Mouse (Mus musculus) heart, embryonic 11.5 days (tissue): ENCODE results near the gene Tmub2. TPM values are rescaled to one million over a fixed set of nuclear protein-coding genes. Genes with fewer than 3 reads are reported as not detected.
A peak's percentile ranks its signal among the peaks of the same experiment; 100 is the strongest.

Source experiments
- ATAC-seq: fragments of 200-750 bp; cut with Nextera tagmentation; replicated peaks from 2 replicates; pipeline ENCODE4 v1.8.0; 2017; ENCODE audit warnings: moderate library complexity; ENCODE audit not compliant: insufficient number of reproducible peaks, low FRiP score, low TSS enrichment
- H3K27ac ChIP-seq: fragments of 300-500 bp; sonication (generic); 2 replicates; pipeline ENCODE4 v1.5.1; 2014; ENCODE audit warnings: mild to moderate bottlenecking, low read depth, low read length
- H3K27me3 ChIP-seq: fragments of 300-500 bp; sonication (generic); 2 replicates; pipeline ENCODE4 v1.6.1; 2014; ENCODE audit warnings: mild to moderate bottlenecking, low read length, mixed read lengths; ENCODE audit not compliant: control insufficient read depth, insufficient read depth
- H3K36me3 ChIP-seq: fragments of 300-500 bp; sonication (generic); 2 replicates; pipeline ENCODE4 v1.6.1; 2014; ENCODE audit warnings: mild to moderate bottlenecking, low read length, moderate library complexity, mixed read lengths; ENCODE audit not compliant: control insufficient read depth, insufficient read depth
- H3K4me1 ChIP-seq: fragments of 300-500 bp; sonication (generic); 2 replicates; pipeline ENCODE4 v1.6.1; 2014; ENCODE audit warnings: low read length; ENCODE audit not compliant: control insufficient read depth, insufficient read depth
- H3K4me2 ChIP-seq: fragments of 300-500 bp; sonication (generic); 2 replicates; pipeline ENCODE4 v1.6.1; 2014; ENCODE audit warnings: mild to moderate bottlenecking, moderate library complexity
- H3K4me3 ChIP-seq: fragments of 300-500 bp; sonication (generic); 2 replicates; pipeline ENCODE4 v1.5.1; 2014; ENCODE audit warnings: low read depth, low read length
- H3K9ac ChIP-seq: fragments of 300-500 bp; sonication (generic); 2 replicates; pipeline ENCODE4 v1.6.1; 2014; ENCODE audit warnings: mild to moderate bottlenecking, low read depth, low read length, moderate library complexity
- H3K9me3 ChIP-seq: fragments of 300-500 bp; sonication (generic); replicated peaks from 2 replicates; pipeline ENCODE4 v1.6.1; 2016; ENCODE audit warnings: low read length; ENCODE audit not compliant: control insufficient read depth
- WGBS: fragments of 180-500 bp; shearing (Covaris S2); extraction: QIAGEN DNeasy Blood & Tissue Kit; methylation state at CpG from one replicate; pipeline ENCODE4 v1.1.7; 2014; ENCODE audit not compliant: insufficient replicate concordance; 5-methylcytosine and 5-hydroxymethylcytosine counted together
- polyA plus RNA-seq: library from polyadenylated mRNA; unstranded; fragments of >200 nt; fragmentation: Nextera tagmentation; extraction: Ambion mirVana; gene quantifications from 2 replicates; pipeline ENCODE4 v1.2.1, GENCODE M21; 2014

Gene Tmub2
- polyA plus RNA-seq, 1 experiment from 2014 or later: 40.5 TPM

DNA sequence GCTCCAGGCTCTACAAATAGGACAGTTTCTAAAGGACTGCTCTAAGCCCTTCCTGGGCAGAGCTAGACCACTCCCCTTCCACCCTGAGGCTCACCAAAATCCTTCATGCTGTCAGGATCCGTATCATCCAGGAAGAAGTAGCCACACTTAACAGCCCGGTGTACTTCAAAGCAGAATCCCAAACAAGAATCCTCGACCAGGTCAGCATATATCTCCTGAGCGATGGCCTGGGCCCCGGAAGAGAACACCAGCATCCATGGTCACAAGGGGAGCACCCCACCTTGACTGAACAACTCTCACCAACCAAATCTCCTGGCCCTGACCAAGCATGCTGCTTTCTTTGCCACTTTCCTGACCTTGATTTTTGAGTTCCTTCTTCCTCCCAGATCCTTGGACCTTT, 9.7 kb downstream of the Tmub2 start:
- no peak overlapping the region for H3K27ac ChIP-seq
- peak overlapping the region; percentile 93; the same call in 1 of the 2 replicates for H3K4me2 ChIP-seq
- 72% methylated on average over 5 of the region's 5 CpGs for WGBS
- H3K27me3 ChIP-seq: no peaks in the 10 kb centered on the region
- no peak for ATAC-seq
- H3K4me3 ChIP-seq: peak overlapping the region; percentile 87; the same call in 1 of the 2 replicates
- peaks cover 15% of the 10 kb centered on the region for H3K4me1 ChIP-seq
- peaks cover 27% of the 10 kb centered on the region for H3K36me3 ChIP-seq
- no peak overlapping the region for H3K9ac ChIP-seq
- no peaks in the 10 kb centered on the region for H3K9me3 ChIP-seq

- WGBS: 71% methylated on average over 12 of the region's 12 CpGs
- peak overlapping the region; percentile 93 for H3K9ac ChIP-seq
- no peak for ATAC-seq
- H3K9me3 ChIP-seq: 0 out of 2 replicates have a peak, but pooled peaks cover 2% of the 10 kb centered on the region
- no peaks in the 10 kb centered on the region for H3K27me3 ChIP-seq
- peaks cover 15% of the 10 kb centered on the region for H3K4me1 ChIP-seq
- peaks cover 25% of the 10 kb centered on the region for H3K36me3 ChIP-seq
- peak overlapping the region; percentile 99 for H3K27ac ChIP-seq
- H3K4me2 ChIP-seq: peak overlapping the region; percentile 93
- H3K4me3 ChIP-seq: peak overlapping the region; percentile 87
These were observed 10.3 kb downstream of the Tmub2 start for GRCm38 (mm10) chr11:102294887-102295597.

- peak overlapping the region; percentile 87 for H3K4me3 ChIP-seq
- peak; percentile 24 for ATAC-seq
- under 1% methylated on average over 36 of the region's 73 CpGs for WGBS
- H3K27me3 ChIP-seq: no peaks in the 10 kb centered on the region
- 0 out of 2 replicates have a peak, but pooled peaks cover 2% of the 10 kb centered on the region for H3K9me3 ChIP-seq
- peaks cover 23% of the 10 kb centered on the region for H3K36me3 ChIP-seq
- peak overlapping the region; percentile 93 for H3K9ac ChIP-seq
- H3K4me1 ChIP-seq: peaks cover 15% of the 10 kb centered on the region
- H3K27ac ChIP-seq: peak overlapping the region; percentile 99
- H3K4me2 ChIP-seq: peak overlapping the region; percentile 93
These were observed 11.1 kb downstream of the Tmub2 start for GRCm38 (mm10) chr11:102295598-102296471.

DNA sequence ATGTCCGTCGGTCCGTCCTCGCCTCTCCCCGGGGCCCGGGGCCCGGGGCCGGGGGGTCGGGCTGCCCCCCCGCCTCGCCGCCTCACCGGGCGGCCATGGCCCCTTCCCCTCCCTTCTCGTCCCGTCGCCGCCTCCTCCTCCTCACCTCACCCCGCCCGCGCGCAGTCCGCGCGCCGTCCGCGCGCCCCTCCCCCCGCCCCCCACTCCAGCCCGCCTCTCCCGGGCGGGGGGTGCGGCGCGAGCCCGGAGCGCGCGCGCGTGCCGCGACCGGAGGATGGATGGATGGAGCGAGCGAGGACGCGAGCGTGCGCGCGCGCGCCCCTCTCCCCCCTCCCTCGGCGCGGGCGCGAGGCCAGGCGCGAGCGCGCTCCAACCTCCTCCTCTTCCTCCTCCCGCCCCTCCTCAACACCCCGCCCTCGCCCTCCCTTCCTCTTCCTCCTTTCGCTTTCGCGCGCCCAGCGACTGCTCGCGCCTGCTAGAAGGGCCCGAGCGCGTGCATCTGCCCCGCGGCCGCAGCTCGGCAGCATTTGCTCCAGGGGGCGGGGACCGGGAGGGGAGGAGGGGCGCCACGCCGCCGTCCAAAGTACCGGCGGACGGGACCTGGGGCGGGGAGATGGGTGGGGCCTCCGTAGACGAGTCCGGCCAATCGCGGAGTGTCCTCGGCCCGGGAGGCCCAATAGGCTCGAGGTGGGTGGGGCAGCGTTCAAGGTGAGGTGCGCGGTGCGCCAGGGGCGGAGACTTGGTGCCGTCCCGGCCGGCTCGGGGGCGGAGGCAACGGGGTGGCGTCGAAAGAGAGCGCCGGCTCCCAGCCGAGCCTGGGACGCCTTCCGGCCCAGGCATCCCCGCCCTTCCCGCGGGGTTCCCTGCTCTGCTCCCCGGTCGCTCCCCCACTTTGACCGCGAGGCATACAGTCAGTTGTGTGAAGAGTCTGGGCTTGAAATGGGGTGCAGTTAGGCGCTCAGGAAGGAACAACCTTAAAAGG, 12.1 kb downstream of the Tmub2 start, which contains the start of gene Atxn7l3:
Gene Atxn7l3, minus strand, starts transcription at position 141 of the 982 bp plus-strand sequence.
- Histone ChIP-seq H3K27me3 (no peaks in the 10 kb centered on the region), H3K4me3 (peak within 1 kb of the TSS; percentile 87), H3K9me3 (0 out of 2 replicates have a peak, but pooled peaks cover 2% of the 10 kb centered on the region), H3K36me3 (peaks cover 13% of the 10 kb centered on the region), H3K4me2 (peak within 1 kb of the TSS; percentile 93), H3K9ac (peak within 1 kb of the TSS; percentile 93), H3K4me1 (peaks cover 15% of the 10 kb centered on the region), H3K27ac (peak within 1 kb of the TSS; percentile 99)
- under 1% methylated on average over 55 of the region's 125 CpGs for WGBS
- ATAC-seq: peak; percentile 94

DNA sequence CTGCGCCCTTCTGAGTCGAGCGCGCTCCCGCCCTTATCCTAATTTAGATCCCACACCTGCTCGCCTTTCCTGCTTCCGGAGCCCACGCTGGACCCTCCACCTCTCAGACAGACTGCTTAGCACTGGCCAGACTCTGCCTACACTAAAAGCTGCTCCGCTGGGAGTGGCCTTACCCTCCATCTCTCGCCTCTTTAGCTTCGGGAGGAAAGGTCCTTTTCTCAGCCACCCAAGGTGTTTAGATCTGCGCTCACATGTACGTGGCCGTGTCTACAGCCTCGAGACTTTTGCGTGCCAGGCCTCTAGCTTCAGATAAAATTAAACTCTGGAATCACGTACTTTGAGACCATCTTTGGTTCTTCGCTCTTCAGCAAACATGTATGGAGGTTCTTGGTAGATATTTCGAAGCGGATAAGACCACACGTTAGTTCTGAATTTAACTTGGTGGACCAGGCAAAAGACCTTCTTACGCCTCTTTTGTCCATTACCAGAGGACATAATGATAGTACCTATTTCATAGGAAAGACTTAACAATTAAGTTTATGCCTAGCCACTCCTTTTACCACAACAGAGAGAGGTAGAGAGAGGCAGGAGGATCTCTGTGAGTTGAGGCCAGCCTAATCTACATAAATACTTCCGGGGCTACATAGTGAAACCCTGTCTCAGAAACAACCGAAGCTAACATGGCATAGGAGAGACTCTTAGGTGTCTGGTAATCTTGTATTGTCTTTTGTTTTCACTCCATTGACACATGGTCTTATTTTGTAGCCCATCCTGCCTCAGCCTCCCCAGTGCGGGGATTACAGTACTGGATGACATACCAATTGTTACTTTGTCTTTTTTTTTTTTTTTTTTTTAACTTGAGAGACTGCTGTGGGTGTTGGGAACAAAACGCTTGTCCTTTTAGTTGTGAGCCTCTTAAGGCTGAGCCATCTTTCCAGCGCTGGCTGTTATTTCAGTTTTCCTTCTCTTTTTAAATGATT, 13.1 kb downstream of the Tmub2 start:
- peak; percentile 5; the same call in 1 of the 2 replicates for ATAC-seq
- H3K9ac ChIP-seq: peak overlapping the region; percentile 93
- H3K4me3 ChIP-seq: peak overlapping the region; percentile 87
- 0 out of 2 replicates have a peak, but pooled peaks cover 2% of the 10 kb centered on the region for H3K9me3 ChIP-seq
- H3K27me3 ChIP-seq: no peaks in the 10 kb centered on the region
- H3K4me2 ChIP-seq: peak overlapping the region; percentile 93
- 23% methylated on average over 27 of the region's 27 CpGs for WGBS
- H3K27ac ChIP-seq: peak overlapping the region; percentile 99
- H3K36me3 ChIP-seq: peaks cover 6% of the 10 kb centered on the region
- H3K4me1 ChIP-seq: peaks cover 15% of the 10 kb centered on the region

DNA sequence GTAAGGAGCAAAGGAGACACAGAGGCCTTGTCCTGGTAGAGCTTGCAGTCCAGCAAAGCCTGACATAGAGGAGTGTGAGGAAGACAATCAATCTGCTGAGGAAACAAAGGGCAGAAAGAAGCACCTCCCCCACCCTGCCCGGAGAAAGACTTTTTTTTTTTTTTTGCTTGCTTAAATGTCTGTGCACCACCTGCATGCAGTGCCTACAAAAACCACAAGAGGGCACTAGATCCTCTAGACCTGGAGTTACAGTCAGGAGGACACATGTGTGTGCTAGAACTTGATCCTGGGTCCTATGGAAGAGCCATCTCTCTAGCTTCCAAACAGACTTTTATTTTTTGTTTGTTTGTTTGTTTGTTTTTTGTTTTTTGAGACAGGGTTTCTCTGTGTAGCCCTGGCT, 15.1 kb downstream of the Tmub2 start:
- no peak overlapping the region for H3K4me2 ChIP-seq
- no peaks in the 10 kb centered on the region for H3K27me3 ChIP-seq
- H3K36me3 ChIP-seq: no peaks in the 10 kb centered on the region
- no peak overlapping the region for H3K27ac ChIP-seq
- no peak for ATAC-seq
- no peak overlapping the region for H3K9ac ChIP-seq
- H3K9me3 ChIP-seq: 0 out of 2 replicates have a peak, but pooled peaks cover 2% of the 10 kb centered on the region
- peaks cover 10% of the 10 kb centered on the region for H3K4me1 ChIP-seq
- 23% methylated on average over 1 of the region's 1 CpGs for WGBS
- H3K4me3 ChIP-seq: no peak overlapping the region

- Histone ChIP-seq H3K4me2 (no peak overlapping the region), H3K27ac (no peak overlapping the region), H3K27me3 (no peaks in the 10 kb centered on the region), H3K9me3 (0 out of 2 replicates have a peak, but pooled peaks cover 2% of the 10 kb centered on the region), H3K36me3 (peaks cover 21% of the 10 kb centered on the region), H3K4me3 (no peak overlapping the region), H3K4me1 (peaks cover 5% of the 10 kb centered on the region; the same call in 1 of the 2 replicates), H3K9ac (no peak overlapping the region)
- no peak for ATAC-seq
- 54% methylated on average over 2 of the region's 2 CpGs for WGBS
These were observed 19.4 kb downstream of the Tmub2 start for GRCm38 (mm10) chr11:102304141-102304540.
